Comparison of ENCODE assay signal across 8 mouse cellular contexts in genomic region chr3:107037105-107037504, GRCm38 (mm10). TPM values are rescaled to one million over a fixed set of nuclear protein-coding genes. Genes with fewer than 3 reads are reported as not detected.
DNase-seq lines count a peak whose midpoint lies in the region; ATAC-seq and TF ChIP-seq lines count a peak whose summit lies in the region.

No protein-coding gene starts in this region.

- peak overlapping the region; percentile 92 for H3K4me2 ChIP-seq in heart, embryonic 11.5 days
- peak overlapping the region; percentile 81 for H3K4me2 ChIP-seq in hindbrain, embryonic 13.5 days
- H3K4me2 ChIP-seq in midbrain, embryonic 14.5 days (ENCODE audit: low read length): peak overlapping the region; percentile 77

- ATAC-seq in heart, embryonic 11.5 days (replicated peaks; ENCODE audit: insufficient number of reproducible peaks, low FRiP score, low TSS enrichment): no peak
- ATAC-seq in hindbrain, embryonic 13.5 days (ENCODE audit: low FRiP score): no peak
- no peak for ATAC-seq in midbrain, embryonic 14.5 days (ENCODE audit: low FRiP score, low TSS enrichment)

- H3K4me1 ChIP-seq in heart, embryonic 11.5 days (ENCODE audit: control insufficient read depth, insufficient read depth, low read length): no peaks in the 10 kb centered on the region; the same call in 1 of the 2 replicates
- peaks cover 7% of the 10 kb centered on the region; the same call in 1 of the 2 replicates for H3K4me1 ChIP-seq in spleen, adult 2 months (ENCODE audit: control insufficient read depth, insufficient read depth, insufficient read length)
- H3K4me1 ChIP-seq in hindbrain, embryonic 13.5 days (replicated peaks): peaks cover 54% of the 10 kb centered on the region
- H3K4me1 ChIP-seq in midbrain, embryonic 14.5 days (ENCODE audit: control insufficient read depth, insufficient read depth, low read length): peaks cover 41% of the 10 kb centered on the region

- H3K9ac ChIP-seq in heart, embryonic 11.5 days (ENCODE audit: low read depth, low read length): no peak overlapping the region
- H3K9ac ChIP-seq in hindbrain, embryonic 13.5 days: peak overlapping the region; percentile 88
- H3K9ac ChIP-seq in midbrain, embryonic 14.5 days (replicated peaks; ENCODE audit: low read length): peak overlapping the region; percentile 81

- no peak for TF ChIP-seq CTCF in spleen, adult 2 months (IDR thresholded peaks at IDR 0.05; ENCODE audit: extremely low read depth, insufficient read depth, insufficient read length, insufficient replicate concordance)

- H3K36me3 ChIP-seq in heart, embryonic 11.5 days (ENCODE audit: control insufficient read depth, insufficient read depth, low read length): no peaks in the 10 kb centered on the region
- no peaks in the 10 kb centered on the region for H3K36me3 ChIP-seq in spleen, adult 2 months (ENCODE audit: control insufficient read depth, insufficient read depth, low read length)
- H3K36me3 ChIP-seq in hindbrain, embryonic 13.5 days: no peaks in the 10 kb centered on the region
- H3K36me3 ChIP-seq in midbrain, embryonic 14.5 days (ENCODE audit: control insufficient read depth, insufficient read depth, low read length): no peaks in the 10 kb centered on the region

- H3K27ac ChIP-seq in heart, embryonic 11.5 days (ENCODE audit: low read depth, low read length): no peak overlapping the region
- H3K27ac ChIP-seq in spleen, adult 2 months (ENCODE audit: insufficient read depth, low read length): peak overlapping the region; percentile 93
- 0 out of 2 replicates have a peak overlapping the region, but pooled peaks have one; percentile 85 for H3K27ac ChIP-seq in hindbrain, embryonic 13.5 days
- H3K27ac ChIP-seq in midbrain, embryonic 14.5 days (replicated peaks; ENCODE audit: low read depth, low read length): peak overlapping the region; percentile 91; the same call in 1 of the 2 replicates

- peak overlapping the region; percentile 63 for H3K4me3 ChIP-seq in heart, embryonic 11.5 days (ENCODE audit: low read depth, low read length)
- peak overlapping the region; percentile 79 for H3K4me3 ChIP-seq in spleen, adult 2 months (ENCODE audit: extremely low read depth, insufficient read depth, insufficient read length)
- peak overlapping the region; percentile 74 for H3K4me3 ChIP-seq in hindbrain, embryonic 13.5 days
- H3K4me3 ChIP-seq in midbrain, embryonic 14.5 days (replicated peaks; ENCODE audit: low read depth, low read length): peak overlapping the region; percentile 83

- no peaks in the 10 kb centered on the region for H3K9me3 ChIP-seq in heart, embryonic 11.5 days (replicated peaks; ENCODE audit: control insufficient read depth, low read length)
- H3K9me3 ChIP-seq in hindbrain, embryonic 13.5 days: no peaks in the 10 kb centered on the region
- H3K9me3 ChIP-seq in midbrain, embryonic 14.5 days (ENCODE audit: control insufficient read depth, low read length): no peaks in the 10 kb centered on the region

- 51% methylated on average over 12 of the region's 12 CpGs for WGBS in heart, embryonic 11.5 days (ENCODE audit: insufficient replicate concordance)
- WGBS in spleen, adult 2 months: 7% methylated on average over 12 of the region's 12 CpGs
- WGBS in hindbrain, embryonic 13.5 days: 45% methylated on average over 12 of the region's 12 CpGs
- WGBS in midbrain, embryonic 14.5 days: 42% methylated on average over 12 of the region's 12 CpGs

- peaks cover 22% of the 10 kb centered on the region for H3K27me3 ChIP-seq in heart, embryonic 11.5 days (ENCODE audit: control insufficient read depth, insufficient read depth, low read length)
- no peaks in the 10 kb centered on the region for H3K27me3 ChIP-seq in spleen, adult 2 months (ENCODE audit: control insufficient read depth, insufficient read depth, low read length)
- no peaks in the 10 kb centered on the region for H3K27me3 ChIP-seq in hindbrain, embryonic 13.5 days
- H3K27me3 ChIP-seq in midbrain, embryonic 14.5 days (ENCODE audit: control insufficient read depth, insufficient read depth, low read length): no peaks in the 10 kb centered on the region

- DNase-seq in heart, postnatal 14 days: no peak
- DNase-seq in spleen, adult 2 months (ENCODE audit: low read depth in 1 of 2, low spot score in 2 of 2): peak in 1 of 2 experiments; percentile 5
- DNase-seq in spleen, adult 12 weeks (ENCODE audit: low spot score): no peak
- DNase-seq in midbrain, embryonic 14.5 days: no peak
- DNase-seq in ovary, adult 18-20 months (ENCODE audit: low spot score): no peak
- DNase-seq in spleen, postnatal 10 days (ENCODE audit: low spot score in 2 of 2): no peak

- intact Hi-C loops in heart, postnatal 14 days (cut with DNase I): no loop called here

- TF ChIP-seq POLR2A in spleen, adult 2 months (IDR thresholded peaks at IDR 0.05; ENCODE audit: low read depth, low read length): no peak

RNA-seq across cellular contexts. Expression of gene Kcna3, which starts 1.1 kb away (rescaled TPM):
- 0.82 and 1.4 TPM in 2 replicates for polyA plus RNA-seq in heart, embryonic 11.5 days (2014; fragmentation: Nextera tagmentation; extraction: Ambion mirVana)
- 1 to 10 TPM in 1 of 2 experiments, under 1 TPM in 1; 0.38 to 2.6 TPM for total RNA-seq in heart, postnatal 14 days (2021)
- 21.0 and 32.2 TPM in 2 replicates for polyA plus RNA-seq in spleen, adult 2 months (2012; rRNA removed)
- 6.8 and 7.1 TPM in 2 replicates for polyA plus RNA-seq in hindbrain, embryonic 13.5 days (2015; fragmentation: Nextera tagmentation; extraction: Ambion mirVana)
- 13.1 and 16.0 TPM in 2 replicates for polyA plus RNA-seq in midbrain, embryonic 14.5 days (2014; fragmentation: Nextera tagmentation; extraction: Ambion mirVana)
